Comparison of ENCODE assay signal across 9 mouse cellular contexts in genomic region chr1:135583678-135584515, GRCm38 (mm10). TPM values are rescaled to one million over a fixed set of nuclear protein-coding genes. Genes with fewer than 3 reads are reported as not detected.
DNase-seq lines count a peak whose midpoint lies in the region; ATAC-seq and TF ChIP-seq lines count a peak whose summit lies in the region.
"Had no signal": no experiment of that assay in that cellular context is flagged by ENCODE, and none has a peak within 500 bp of the region (broad histone marks: within the 10 kb centered on the region; RNA-seq: fewer than 3 reads in every experiment).

No protein-coding gene starts in this region.

- intact Hi-C loops in gastrocnemius, adult 2 months (cut with DNase I), result loop anchor here (5.0 kb wide), 1 partner anchor 37 kb away; no protein-coding TSS in a partner anchor
- intact Hi-C loops in heart, postnatal 36 days (cut with DNase I), result loop anchor here (2.0 kb wide), 2 partner anchors 35 to 47 kb away; no protein-coding TSS in a partner anchor

- no peak for TF ChIP-seq CTCF in gastrocnemius, adult 2 months (IDR thresholded peaks at IDR 0.05)

- H3K4me3 ChIP-seq in gastrocnemius, adult 2 months, result peak overlapping the region; percentile 79
- H3K4me3 ChIP-seq in embryonic facial prominence, embryonic 14.5 days (ENCODE audit: low read depth, low read length), result peak overlapping the region; percentile 65
- peak overlapping the region; percentile 48; the same call in 1 of the 2 replicates for H3K4me3 ChIP-seq in liver, embryonic 13.5 days (replicated peaks)
- peak overlapping the region; percentile 56 for H3K4me3 ChIP-seq in stomach, embryonic 14.5 days (ENCODE audit: low read depth, low read length)
- H3K4me3 ChIP-seq: erythroblast, embryonic 14.5 days had no signal

- 0 out of 2 replicates have a peak, but pooled peaks have one; percentile 7 for ATAC-seq in embryonic facial prominence, embryonic 14.5 days (ENCODE audit: low read depth)
- no peak for ATAC-seq in liver, embryonic 13.5 days (ENCODE audit: low read depth)
- no peak for ATAC-seq in stomach, embryonic 14.5 days (ENCODE audit: insufficient number of reproducible peaks, insufficient read depth, low FRiP score, low read depth)
- no peak for ATAC-seq in inflammation-experienced regulatory T-cells, adult 6 months

- peak; percentile 54 for DNase-seq in gastrocnemius, adult 2 months
- DNase-seq in gastrocnemius, adult 8-10 months (ENCODE audit: low spot score in 2 of 2), result no peak
- no peak for DNase-seq in embryonic facial prominence, embryonic 14.5 days (ENCODE audit: low spot score)
- DNase-seq in heart, postnatal 36 days, result peak; percentile 44 to 52
- no peak for DNase-seq in liver, embryonic 13.5 days
- DNase-seq in spleen, adult 18-20 months, result no peak

- H3K4me2 ChIP-seq in embryonic facial prominence, embryonic 14.5 days (ENCODE audit: low read depth, low read length), result peak overlapping the region; percentile 95
- peak overlapping the region; percentile 68 for H3K4me2 ChIP-seq in liver, embryonic 13.5 days
- peak overlapping the region; percentile 82 for H3K4me2 ChIP-seq in stomach, embryonic 14.5 days (replicated peaks; ENCODE audit: low read depth, low read length)

- peaks cover 3% of the 10 kb centered on the region for H3K27me3 ChIP-seq in embryonic facial prominence, embryonic 14.5 days (replicated peaks; ENCODE audit: control insufficient read depth, insufficient read depth, low read length)
- H3K27me3 ChIP-seq in liver, embryonic 13.5 days, result peaks cover 43% of the 10 kb centered on the region
- H3K27me3 ChIP-seq in stomach, embryonic 14.5 days (ENCODE audit: control insufficient read depth, insufficient read depth, low read length), result no peaks in the 10 kb centered on the region

- peak overlapping the region; percentile 70 for H3K27ac ChIP-seq in gastrocnemius, adult 2 months
- peak overlapping the region; percentile 67 for H3K27ac ChIP-seq in embryonic facial prominence, embryonic 14.5 days (replicated peaks; ENCODE audit: low read depth, low read length)
- no peak overlapping the region for H3K27ac ChIP-seq in liver, embryonic 13.5 days
- peak overlapping the region; percentile 89 for H3K27ac ChIP-seq in stomach, embryonic 14.5 days (ENCODE audit: low read length)

- no peaks in the 10 kb centered on the region for H3K36me3 ChIP-seq in embryonic facial prominence, embryonic 14.5 days (ENCODE audit: control insufficient read depth, insufficient read depth, low read length)
- no peaks in the 10 kb centered on the region for H3K36me3 ChIP-seq in liver, embryonic 13.5 days
- no peaks in the 10 kb centered on the region for H3K36me3 ChIP-seq in stomach, embryonic 14.5 days (ENCODE audit: control insufficient read depth, insufficient read depth, low read length)

- peaks cover 49% of the 10 kb centered on the region for H3K4me1 ChIP-seq in embryonic facial prominence, embryonic 14.5 days (ENCODE audit: control insufficient read depth, insufficient read depth, low read length)
- peaks cover 18% of the 10 kb centered on the region; the same call in 1 of the 2 replicates for H3K4me1 ChIP-seq in liver, embryonic 13.5 days (replicated peaks)
- H3K4me1 ChIP-seq in stomach, embryonic 14.5 days (ENCODE audit: control insufficient read depth, insufficient read depth, low read length), result peaks cover 55% of the 10 kb centered on the region

- WGBS in embryonic facial prominence, embryonic 14.5 days, result 4% methylated on average over 17 of the region's 21 CpGs
- WGBS in liver, embryonic 13.5 days (ENCODE audit: insufficient replicate concordance), result 39% methylated on average over 21 of the region's 21 CpGs
- 7% methylated on average over 21 of the region's 21 CpGs for WGBS in stomach, embryonic 14.5 days

- peak overlapping the region; percentile 68 for H3K9ac ChIP-seq in embryonic facial prominence, embryonic 14.5 days (ENCODE audit: low read depth, low read length)
- no peak overlapping the region for H3K9ac ChIP-seq in liver, embryonic 13.5 days
- H3K9ac ChIP-seq in stomach, embryonic 14.5 days (replicated peaks; ENCODE audit: low read depth, low read length), result peak overlapping the region; percentile 69; the same call in 1 of the 2 replicates

- H3K9me3 ChIP-seq in embryonic facial prominence, embryonic 14.5 days (ENCODE audit: control insufficient read depth, low read length), result no peaks in the 10 kb centered on the region
- H3K9me3 ChIP-seq in liver, embryonic 13.5 days (replicated peaks), result no peaks in the 10 kb centered on the region
- no peaks in the 10 kb centered on the region for H3K9me3 ChIP-seq in stomach, embryonic 14.5 days (ENCODE audit: control insufficient read depth, low read depth, low read length)

RNA-seq across cellular contexts. Expression of gene Nav1, which starts 23.2 kb away (rescaled TPM):
- 10 to 100 TPM in 1 of 2 experiments, 1 to 10 TPM in 1; 9.7 to 11.5 TPM for total RNA-seq in gastrocnemius, adult 2 months (2021)
- total RNA-seq in gastrocnemius, adult 8-10 months (2022), result 1 to 10 TPM; 4.3 to 8.4 (median 6.8) TPM
- polyA plus RNA-seq in embryonic facial prominence, embryonic 14.5 days (2014; fragmentation: Nextera tagmentation; extraction: Ambion mirVana), result 16.7 and 18.0 TPM in 2 replicates
- 10 to 100 TPM; 18.6 to 20.8 TPM for total RNA-seq in heart, postnatal 36 days (2021)
- polyA plus RNA-seq in liver, embryonic 13.5 days (2015; fragmentation: Nextera tagmentation; extraction: Ambion mirVana), result 1.1 and 1.8 TPM in 2 replicates
- polyA plus RNA-seq in stomach, embryonic 14.5 days (2014; fragmentation: Nextera tagmentation; extraction: Ambion mirVana), result 25.6 and 25.8 TPM in 2 replicates
- polyA plus RNA-seq in inflammation-experienced regulatory T-cells, adult 6 months (2017; shearing (Covaris generic)), result 1 to 10 TPM in 1 of 3 experiments, under 1 TPM in 2; 0.34 to 1.7 (median 0.43) TPM

Comparison
In these comparisons a context has a peak if more than half of its experiments do, and no peak if none do; other contexts are left out.
1. DNase-seq: peak in gastrocnemius, adult 2 months (single experiment) and heart, postnatal 36 days (2 of 2); none in gastrocnemius, adult 8-10 months (0 of 2), embryonic facial prominence, embryonic 14.5 days (single experiment), liver, embryonic 13.5 days (single experiment) and spleen, adult 18-20 months (0 of 2).
2. Peak in every context shown above with its lines, with median percentiles within 50 percentile points of each other: H3K4me3 ChIP-seq and H3K4me2 ChIP-seq.